Mouse (Mus musculus) WW6 (cell line): ENCODE measurements around the gene Slc24a2.

Source experiments
- DNase-seq: peaks from one replicate; pipeline ENCODE4 v3.0.0-alpha.2; 2013; ENCODE audit warnings: low read depth, low spot score

Gene Slc24a2

GRCm38 (mm10) chr4:87115726-87116125, 114.6 kb downstream of the Slc24a2 start:
- DNase-seq, result no peak

GRCm38 (mm10) chr4:87109331-87110059, 120.8 kb downstream of the Slc24a2 start:
- no peak for DNase-seq

- DNase-seq, result no peak
Observed at GRCm38 (mm10) chr4:87100936-87101335, 129.3 kb downstream of the Slc24a2 start.

- no peak for DNase-seq
Observed at GRCm38 (mm10) chr4:87096186-87096585, 134.1 kb downstream of the Slc24a2 start.

- no peak for DNase-seq
Observed at GRCm38 (mm10) chr4:87093612-87094011, 136.7 kb downstream of the Slc24a2 start.

- no peak for DNase-seq
Observed at GRCm38 (mm10) chr4:87090841-87091240, 139.4 kb downstream of the Slc24a2 start.

GRCm38 (mm10) chr4:87088713-87089112, 141.6 kb downstream of the Slc24a2 start:
- DNase-seq, result no peak

GRCm38 (mm10) chr4:87087597-87087996, 142.7 kb downstream of the Slc24a2 start:
- DNase-seq, result no peak

- no peak for DNase-seq
Observed at GRCm38 (mm10) chr4:87086933-87087577, 143.2 kb downstream of the Slc24a2 start.

- no peak for DNase-seq
Observed at GRCm38 (mm10) chr4:87081321-87081720, 149.0 kb downstream of the Slc24a2 start.

- DNase-seq, result no peak
Observed at GRCm38 (mm10) chr4:87079305-87079704, 151.0 kb downstream of the Slc24a2 start.

GRCm38 (mm10) chr4:87078726-87079125, 151.6 kb downstream of the Slc24a2 start:
- no peak for DNase-seq

- no peak for DNase-seq
Observed at GRCm38 (mm10) chr4:87075761-87076160, 154.5 kb downstream of the Slc24a2 start.

- no peak for DNase-seq
Observed at GRCm38 (mm10) chr4:87068121-87068520, 162.2 kb downstream of the Slc24a2 start.

GRCm38 (mm10) chr4:87065227-87065626, 165.1 kb downstream of the Slc24a2 start:
- no peak for DNase-seq

- DNase-seq, result no peak
Observed at GRCm38 (mm10) chr4:87064561-87064960, 165.7 kb downstream of the Slc24a2 start.

GRCm38 (mm10) chr4:87062771-87063253, 167.5 kb downstream of the Slc24a2 start:
- DNase-seq, result no peak

- DNase-seq, result no peak
Observed at GRCm38 (mm10) chr4:87061696-87062095, 168.6 kb downstream of the Slc24a2 start.

- DNase-seq, result no peak
Observed at GRCm38 (mm10) chr4:87057572-87057971, 172.7 kb downstream of the Slc24a2 start.

GRCm38 (mm10) chr4:87055768-87056167, 174.5 kb downstream of the Slc24a2 start:
- DNase-seq, result no peak

GRCm38 (mm10) chr4:87052881-87053280, 177.4 kb downstream of the Slc24a2 start:
- DNase-seq, result no peak

- DNase-seq, result no peak
Observed at GRCm38 (mm10) chr4:87049061-87049460, 181.2 kb downstream of the Slc24a2 start.

- DNase-seq, result no peak
Observed at GRCm38 (mm10) chr4:87047131-87047530, 183.1 kb downstream of the Slc24a2 start.
